Mouse (Mus musculus): Measurements from ENCODE around the gene Sugct.

DNA sequence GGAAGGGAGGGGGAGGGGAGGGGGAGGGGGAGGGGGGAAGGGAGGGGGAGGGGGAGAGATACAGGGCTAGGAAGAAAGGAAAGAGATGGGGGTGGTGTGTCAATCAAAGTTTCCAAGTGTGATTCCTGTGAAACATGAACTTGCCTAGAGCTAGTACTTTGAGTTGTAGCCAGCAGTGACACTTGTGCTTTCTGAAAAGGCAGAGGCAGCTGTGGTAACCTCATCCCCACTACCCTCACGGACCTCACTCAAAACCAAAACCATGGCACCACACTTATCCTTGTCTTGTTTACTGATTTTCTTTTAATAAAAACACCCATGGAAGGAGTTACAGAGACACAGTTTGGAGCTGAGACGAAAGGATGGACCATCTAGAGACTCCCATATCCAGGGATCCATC is 698.9 kb downstream of the Sugct start:
- TF ChIP-seq EP300 (IDR thresholded peaks at IDR 0.05; ENCODE audit: low read depth) (no peak), CTCF (IDR thresholded peaks at IDR 0.05; ENCODE audit: low read depth) (no peak)

All from heart, postnatal 0 days (tissue).